Mouse (Mus musculus): Measurements from ENCODE around the gene Cd300lf.
A peak's percentile ranks its signal among the peaks of the same experiment; 100 is the strongest.

Cd300lf gene

DNA sequence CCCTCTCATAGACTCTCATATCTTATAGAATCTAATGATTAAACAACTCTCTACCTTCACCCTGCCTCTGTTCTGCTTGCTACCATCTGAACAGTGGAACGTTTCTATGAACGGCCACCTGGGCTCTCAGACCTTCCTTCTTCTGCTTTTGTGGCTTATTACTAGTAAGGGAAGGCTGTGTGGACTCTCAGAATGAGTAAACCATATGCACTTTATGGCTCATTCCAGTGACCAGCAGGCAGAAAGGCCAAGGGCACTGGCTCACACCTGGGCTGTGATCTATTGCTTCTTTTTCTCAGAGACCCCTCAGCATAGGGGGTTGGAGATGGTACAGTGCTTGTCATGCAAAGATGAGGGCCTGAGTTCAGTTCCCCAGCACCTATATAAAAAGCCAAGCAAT lies 27.2 kb downstream of the Cd300lf start:
- DNase-seq (ENCODE audit: low spot score in 2 of 2) = no peak

- no peak for DNase-seq (ENCODE audit: low spot score in 2 of 2)
These were observed 28.8 kb downstream of the Cd300lf start for GRCm38 (mm10) chr11:115104769-115105563.

- no peak for DNase-seq (ENCODE audit: low spot score in 2 of 2)
These were observed 30.1 kb downstream of the Cd300lf start for GRCm38 (mm10) chr11:115103470-115104413.

DNA sequence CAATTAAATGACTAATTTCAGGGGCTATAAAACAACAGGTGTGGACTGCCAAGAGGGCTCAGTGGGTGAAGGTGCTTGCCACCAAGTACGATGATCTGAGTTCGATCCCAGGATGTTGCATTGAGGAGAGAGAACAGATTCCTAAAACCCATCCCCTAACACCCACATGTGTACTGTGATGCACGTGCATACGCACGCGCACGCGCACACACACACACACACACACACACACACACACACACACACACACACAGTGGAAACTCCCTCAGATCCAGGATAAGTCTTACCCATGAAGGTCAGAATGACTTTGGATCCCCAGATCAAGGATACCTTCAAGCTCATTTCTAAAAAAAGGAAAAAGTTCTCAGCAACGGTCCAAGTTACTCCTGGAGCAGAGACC lies 31.7 kb downstream of the Cd300lf start:
- DNase-seq (ENCODE audit: low spot score in 2 of 2) = no peak

- DNase-seq (ENCODE audit: low spot score in 2 of 2) = no peak
These were observed 32.2 kb downstream of the Cd300lf start for GRCm38 (mm10) chr11:115101615-115102051.

DNA sequence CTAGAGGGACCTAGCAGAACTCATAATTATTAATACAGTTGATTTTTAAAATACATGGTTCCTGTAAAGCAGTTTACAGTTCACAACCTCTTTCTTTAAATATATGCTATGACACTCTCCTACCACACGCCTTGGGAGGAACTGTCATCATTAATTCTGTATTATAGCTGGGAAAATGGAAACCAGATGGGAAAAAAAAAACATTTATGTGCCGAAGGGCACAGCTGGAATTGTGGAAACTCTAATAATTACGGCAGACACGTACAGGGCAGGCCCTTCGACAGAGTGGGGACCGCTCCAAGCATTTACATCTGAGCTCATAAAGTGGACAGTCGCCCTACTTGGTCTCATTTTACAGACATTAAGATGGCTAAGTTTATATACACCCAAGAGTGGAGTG lies 33.1 kb downstream of the Cd300lf start:
- no peak for DNase-seq (ENCODE audit: low spot score in 2 of 2)

- DNase-seq (ENCODE audit: low spot score in 2 of 2) = no peak
These were observed 33.7 kb downstream of the Cd300lf start for GRCm38 (mm10) chr11:115100032-115100621.

GRCm38 (mm10) chr11:115099241-115099840 lies 34.5 kb downstream of the Cd300lf start:
- DNase-seq (ENCODE audit: low spot score in 2 of 2) = no peak

GRCm38 (mm10) chr11:115098203-115098932 lies 35.4 kb downstream of the Cd300lf start:
- peak; percentile 26 to 38 for DNase-seq (ENCODE audit: low spot score in 2 of 2)

GRCm38 (mm10) chr11:115092140-115092539 lies 41.7 kb downstream of the Cd300lf start:
- no peak for DNase-seq (ENCODE audit: low spot score in 2 of 2)

- DNase-seq (ENCODE audit: low spot score in 2 of 2) = no peak
These were observed 42.4 kb downstream of the Cd300lf start, which contains the start of gene Rab37 for GRCm38 (mm10) chr11:115091362-115091901. TSS of gene Rab37 (plus strand) at chr11:115091431.

DNA sequence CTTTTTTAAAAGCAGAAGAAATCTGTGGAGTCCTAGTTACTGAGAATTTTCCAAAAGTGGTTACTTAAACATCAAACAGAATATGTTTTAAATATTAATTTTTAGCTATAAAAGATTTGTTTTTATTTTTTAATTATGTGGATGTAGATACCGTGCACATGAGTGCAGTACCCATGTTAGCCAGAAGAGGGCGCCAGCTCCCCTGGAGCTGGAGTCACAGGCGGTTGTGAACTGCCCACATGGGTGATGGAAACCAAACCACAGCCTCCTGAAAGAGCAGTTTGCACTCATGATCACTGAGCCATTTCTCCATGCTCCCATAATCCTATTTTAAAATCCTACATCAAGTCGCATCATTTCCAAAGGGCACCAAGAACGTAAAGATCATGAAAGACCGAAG lies 43.9 kb downstream of the Cd300lf start:
- DNase-seq (ENCODE audit: low spot score in 2 of 2) = no peak

- DNase-seq (ENCODE audit: low spot score in 2 of 2) = no peak
These were observed 47.6 kb downstream of the Cd300lf start for GRCm38 (mm10) chr11:115086213-115086612.

DNA sequence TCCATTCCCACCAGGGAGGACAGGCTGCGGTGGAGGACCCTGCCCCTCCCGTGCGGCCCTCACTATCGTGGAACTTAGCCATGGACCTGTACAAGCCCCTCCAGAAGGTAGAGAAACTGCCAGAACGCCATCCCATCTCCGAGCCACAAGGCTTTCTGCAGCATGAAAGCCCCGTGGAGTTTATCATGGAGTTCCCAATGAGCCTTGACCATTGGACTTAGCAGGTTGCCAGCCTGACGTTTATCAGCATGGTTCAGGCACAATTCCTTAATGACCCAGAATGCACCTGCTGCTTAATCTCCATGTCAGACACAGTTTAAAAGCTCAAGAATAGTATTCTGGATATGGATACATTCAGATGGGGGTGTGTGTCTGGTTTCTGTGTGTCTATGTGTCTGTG lies 48.7 kb downstream of the Cd300lf start:
- no peak for DNase-seq (ENCODE audit: low spot score in 2 of 2)

DNA sequence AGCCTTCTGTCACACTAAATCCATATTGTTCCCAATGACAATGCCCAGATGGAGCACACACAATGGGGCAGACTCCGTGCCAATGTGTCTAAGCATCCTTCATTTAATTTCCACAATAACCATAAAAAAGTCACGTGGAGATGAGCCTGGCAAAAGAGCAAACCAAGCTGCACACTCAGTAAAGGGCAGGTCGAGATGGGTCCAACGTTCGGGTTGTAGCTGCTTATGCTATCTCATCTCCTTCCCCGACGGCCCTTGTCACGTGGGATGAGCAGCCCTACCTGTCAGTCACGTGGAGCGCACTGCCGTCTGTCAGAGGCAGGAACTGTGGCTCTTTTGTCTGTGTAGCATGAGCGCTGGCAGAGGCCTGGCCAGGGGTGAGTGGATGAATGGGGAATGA lies 49.2 kb downstream of the Cd300lf start:
- DNase-seq (ENCODE audit: low spot score in 2 of 2) = no peak

DNA sequence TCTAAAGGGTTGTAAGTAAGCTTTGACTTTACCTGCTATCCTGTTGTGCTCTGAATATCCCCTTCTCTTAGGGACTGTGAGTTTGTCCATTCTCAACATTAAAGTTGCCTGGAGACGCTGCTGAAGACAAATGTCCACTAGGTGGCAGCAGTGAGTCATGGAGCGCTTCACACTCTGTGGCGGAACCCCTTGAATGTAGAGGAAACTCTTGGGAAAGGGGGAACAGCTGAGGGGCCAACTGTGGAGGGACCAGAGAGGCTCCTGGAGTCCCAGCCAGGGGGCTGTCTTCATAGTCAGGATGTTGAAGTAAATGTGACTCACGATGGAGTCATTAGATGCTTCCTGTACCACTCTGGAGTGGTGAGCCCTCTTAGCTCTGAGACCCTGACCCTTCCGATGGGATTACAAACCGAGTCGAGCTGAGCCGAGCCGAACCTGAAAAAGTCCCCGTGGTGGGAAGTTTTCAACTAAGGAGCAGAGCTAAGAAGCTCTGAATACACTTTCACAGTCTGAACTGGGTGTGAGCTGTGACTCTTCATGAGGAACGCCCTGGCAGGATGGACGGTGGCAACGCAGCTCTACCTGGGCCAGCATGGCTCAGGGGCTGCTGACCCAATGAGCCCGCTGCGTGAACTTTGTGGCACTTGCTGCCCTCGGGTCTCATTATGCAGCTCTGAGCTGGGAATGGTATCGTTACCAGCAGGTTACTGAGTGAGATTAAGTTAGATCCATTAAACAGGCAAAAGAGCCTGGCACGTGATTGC lies 50.2 kb downstream of the Cd300lf start:
- DNase-seq (ENCODE audit: low spot score in 2 of 2) = peak in 1 of 2 experiments; percentile 58

GRCm38 (mm10) chr11:115082196-115082595 lies 51.6 kb downstream of the Cd300lf start:
- DNase-seq (ENCODE audit: low spot score in 2 of 2) = no peak

- no peak for DNase-seq (ENCODE audit: low spot score in 2 of 2)
These were observed 52.4 kb downstream of the Cd300lf start for GRCm38 (mm10) chr11:115081373-115081772.

GRCm38 (mm10) chr11:115080886-115081285 lies 52.9 kb downstream of the Cd300lf start:
- peak in 1 of 2 experiments; percentile 41 for DNase-seq (ENCODE audit: low spot score in 2 of 2)

DNA sequence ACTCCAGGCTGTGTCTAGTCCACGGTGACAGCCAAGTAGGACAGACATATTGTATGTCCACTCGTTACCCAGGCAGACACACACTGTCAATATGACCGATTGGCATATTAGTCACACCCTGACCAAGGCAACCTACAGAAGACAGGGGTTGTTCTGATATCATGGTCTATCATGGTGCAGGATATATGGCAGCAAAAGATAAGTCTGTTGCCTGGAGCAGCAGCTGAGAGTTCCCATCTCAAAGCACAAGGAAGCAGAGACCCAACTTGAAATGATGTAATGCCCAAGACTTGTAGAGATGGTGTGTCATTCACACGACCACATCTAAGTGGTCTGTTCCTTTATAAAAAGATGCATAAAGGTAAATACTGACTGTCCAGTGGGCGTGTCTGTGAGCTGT lies 55.1 kb downstream of the Cd300lf start:
- DNase-seq (ENCODE audit: low spot score in 2 of 2) = no peak

Measured in heart, adult 9 months (tissue).